Mouse (Mus musculus): Measurements from ENCODE around the gene Nat10. TPM values are rescaled to one million over a fixed set of nuclear protein-coding genes. Genes with fewer than 3 reads are reported as not detected.
A peak's percentile ranks its signal among the peaks of the same experiment; 100 is the strongest.

The Nat10 gene
- total RNA-seq, 2 experiments from 2014 or later: 15.8 to 18.3 TPM

GRCm38 (mm10) chr2:103684431-103684830 lies 76.6 kb downstream of the Nat10 start:
- no peak for TF ChIP-seq CTCF (IDR thresholded peaks at IDR 0.05)
- intact Hi-C loops (cut with DNase I): no loop called here
- H3K4me3 ChIP-seq: no peak overlapping the region
- H3K27ac ChIP-seq: no peak overlapping the region
- DNase-seq: peak; percentile 7

- no peak for TF ChIP-seq CTCF (IDR thresholded peaks at IDR 0.05)
- DNase-seq: peak; percentile 16
- intact Hi-C loops (cut with DNase I): no loop called here
- H3K27ac ChIP-seq: no peak overlapping the region
- no peak overlapping the region for H3K4me3 ChIP-seq
These were observed 78.1 kb downstream of the Nat10 start for GRCm38 (mm10) chr2:103682927-103683442.

DNA sequence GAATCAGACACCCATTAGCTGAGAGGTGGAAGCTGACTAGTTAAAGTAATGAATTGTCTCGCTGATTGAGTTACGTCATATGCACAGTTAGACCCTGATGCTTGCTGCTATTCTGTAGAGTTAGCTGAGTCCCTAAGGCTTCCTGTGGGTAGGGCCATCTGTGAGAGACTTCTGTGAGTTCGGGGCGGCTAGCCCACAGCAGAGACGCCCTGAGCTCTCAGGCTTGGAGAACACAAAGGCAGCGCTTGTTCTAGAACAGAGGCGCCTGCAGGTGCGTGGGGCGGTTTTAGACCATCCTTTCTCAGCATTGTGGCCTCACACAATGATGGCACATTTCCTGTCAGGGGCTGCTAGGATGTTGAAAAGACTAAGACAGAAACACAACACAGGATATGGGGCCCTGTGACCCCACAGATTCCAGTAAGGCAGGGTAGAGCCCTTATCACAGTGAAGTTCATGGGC lies 78.8 kb downstream of the Nat10 start:
- TF ChIP-seq CTCF (IDR thresholded peaks at IDR 0.05): no peak
- intact Hi-C loops (cut with DNase I): no loop called here
- Histone ChIP-seq H3K4me3 (no peak overlapping the region), H3K27ac (no peak overlapping the region)
- peak; percentile 7 for DNase-seq

DNA sequence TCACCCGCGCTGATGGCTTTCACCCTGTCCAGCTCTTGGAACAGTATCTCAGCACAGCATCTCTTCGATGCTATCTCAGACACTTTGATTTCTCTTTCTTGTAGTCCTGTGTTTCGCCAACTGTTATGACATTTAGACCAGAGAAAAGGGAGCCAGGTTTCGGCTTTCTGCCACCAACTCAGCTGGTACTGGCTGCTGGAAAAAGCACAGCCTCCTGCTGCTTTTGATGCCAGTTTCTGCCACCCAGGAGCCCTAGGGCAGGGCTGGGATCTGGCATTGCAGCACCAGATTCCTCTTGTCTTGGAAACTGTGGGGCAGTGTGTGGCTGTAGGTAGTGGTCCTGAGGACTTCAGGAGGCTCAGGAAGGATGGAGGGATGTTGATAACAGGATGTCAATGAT lies 79.9 kb downstream of the Nat10 start:
- intact Hi-C loops (cut with DNase I): no loop called here
- no peak overlapping the region for H3K4me3 ChIP-seq
- no peak for TF ChIP-seq CTCF (IDR thresholded peaks at IDR 0.05)
- peak; percentile 70 for DNase-seq
- H3K27ac ChIP-seq: no peak overlapping the region

- peak; percentile 3 for DNase-seq
- H3K27ac ChIP-seq: no peak overlapping the region
- no peak for TF ChIP-seq CTCF (IDR thresholded peaks at IDR 0.05)
- intact Hi-C loops (cut with DNase I): no loop called here
- H3K4me3 ChIP-seq: no peak overlapping the region
These were observed 80.5 kb downstream of the Nat10 start for GRCm38 (mm10) chr2:103680364-103681110.

- DNase-seq: peak; percentile 10
- H3K27ac ChIP-seq: no peak overlapping the region
- no peak for TF ChIP-seq CTCF (IDR thresholded peaks at IDR 0.05)
- no peak overlapping the region for H3K4me3 ChIP-seq
- intact Hi-C loops (cut with DNase I): no loop called here
These were observed 82.6 kb downstream of the Nat10 start for GRCm38 (mm10) chr2:103678433-103678832.

DNA sequence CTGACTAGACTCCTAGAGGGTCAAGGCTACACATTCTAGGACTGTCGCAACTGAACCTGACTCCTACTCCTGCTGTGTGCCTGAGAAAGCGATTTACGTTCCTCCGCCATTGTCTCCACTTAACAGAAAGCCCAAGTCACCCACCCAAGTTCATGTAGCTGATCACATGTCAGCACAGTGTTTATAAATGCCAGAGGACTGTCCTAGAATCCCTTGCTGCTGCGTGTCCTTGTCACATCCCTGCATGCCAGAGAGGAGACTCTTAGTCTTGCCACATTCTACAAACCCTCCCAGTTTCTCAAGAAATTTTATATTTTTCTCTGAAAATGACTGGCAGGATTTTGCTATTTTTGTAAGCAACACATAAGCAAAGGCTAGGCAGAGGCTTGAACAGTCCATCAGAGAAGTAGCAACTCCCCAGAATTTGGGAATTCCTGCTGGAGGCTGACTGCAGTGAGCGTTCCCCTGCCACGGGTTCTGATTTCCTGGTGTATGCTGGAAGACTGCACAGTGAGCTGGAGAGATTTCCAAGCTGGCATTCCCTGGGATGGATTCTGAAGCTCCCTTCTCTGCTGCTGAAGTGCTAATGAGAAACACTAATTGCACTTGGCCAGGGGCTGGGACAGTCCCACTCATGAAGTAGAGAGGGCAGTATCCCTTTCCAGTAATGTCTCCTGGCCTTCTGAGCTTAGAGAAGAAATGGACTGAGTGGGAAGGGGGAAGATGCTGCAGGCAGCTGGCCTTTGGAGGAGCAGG lies 83.3 kb downstream of the Nat10 start:
- peak; percentile 5 for DNase-seq
- intact Hi-C loops (cut with DNase I): no loop called here
- Histone ChIP-seq H3K4me3 (no peak overlapping the region), H3K27ac (no peak overlapping the region)
- TF ChIP-seq CTCF (IDR thresholded peaks at IDR 0.05): no peak

DNA sequence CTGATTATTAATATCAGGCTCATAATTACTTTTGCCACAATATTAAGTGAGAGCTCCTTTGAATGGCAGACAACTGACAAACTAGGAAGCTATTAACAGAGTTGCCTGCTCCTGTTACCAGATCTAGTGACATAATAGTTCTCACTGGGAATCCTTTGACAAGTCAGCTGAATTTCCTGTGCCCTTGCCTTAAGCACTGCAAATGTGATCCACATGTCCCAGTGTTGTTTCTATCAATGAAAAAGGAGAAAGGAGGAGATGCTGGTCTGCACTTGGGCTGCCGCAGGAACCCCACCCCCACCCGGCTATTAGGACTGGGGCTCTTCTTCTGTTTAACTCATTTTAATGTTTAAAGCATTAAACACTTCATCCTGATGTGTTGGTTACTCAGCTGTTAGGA lies 84.3 kb downstream of the Nat10 start:
- intact Hi-C loops (cut with DNase I): no loop called here
- DNase-seq: no peak
- TF ChIP-seq CTCF (IDR thresholded peaks at IDR 0.05): no peak

DNA sequence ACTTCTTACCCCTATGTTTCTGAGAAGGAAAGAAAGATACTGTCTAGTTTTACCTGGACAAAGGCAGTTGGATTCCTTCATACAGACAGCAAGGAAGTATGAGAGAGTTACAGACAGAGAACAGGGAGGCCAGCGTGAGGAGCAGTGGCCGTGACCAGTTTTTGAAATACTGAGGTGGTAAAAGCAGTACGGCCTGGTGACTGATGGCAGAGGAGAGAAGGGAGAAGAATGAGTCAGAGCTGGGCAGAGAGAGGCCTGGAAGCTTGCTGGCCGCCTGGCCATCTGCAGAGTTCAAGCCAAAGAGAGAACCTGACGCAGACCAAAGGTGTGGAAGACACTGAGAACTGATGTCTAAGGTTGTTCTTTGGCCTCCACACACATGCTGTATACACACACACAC lies 85.7 kb downstream of the Nat10 start:
- no peak for TF ChIP-seq CTCF (IDR thresholded peaks at IDR 0.05)
- intact Hi-C loops (cut with DNase I): no loop called here
- no peak overlapping the region for H3K27ac ChIP-seq

More for the DNA sequence above, 84.3 kb downstream of the Nat10 start:
- Histone ChIP-seq H3K4me3 (no peak overlapping the region), H3K27ac (no peak overlapping the region)

DNA sequence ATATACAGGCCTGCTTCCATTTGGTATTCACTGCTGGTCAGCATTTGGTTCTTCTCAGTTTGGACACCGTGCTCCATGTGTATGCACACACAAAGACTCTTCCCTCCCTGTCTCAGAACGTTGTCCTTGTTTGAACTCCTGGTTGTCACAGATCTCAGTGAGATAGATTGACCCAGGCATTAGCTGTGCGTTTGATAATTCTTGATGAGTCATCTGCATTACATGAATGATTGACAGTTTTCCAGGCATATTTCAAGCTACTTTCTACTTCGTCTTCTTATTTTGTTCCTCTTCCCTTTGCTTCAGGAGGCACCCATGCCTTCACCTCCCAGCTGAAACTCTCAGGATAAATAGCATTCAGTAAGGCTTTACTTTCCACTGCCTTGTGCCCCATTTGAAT lies 87.5 kb downstream of the Nat10 start:
- TF ChIP-seq CTCF (IDR thresholded peaks at IDR 0.05): no peak
- intact Hi-C loops (cut with DNase I): no loop called here

More for the DNA sequence above, 85.7 kb downstream of the Nat10 start:
- no peak for DNase-seq
- H3K4me3 ChIP-seq: no peak overlapping the region

DNA sequence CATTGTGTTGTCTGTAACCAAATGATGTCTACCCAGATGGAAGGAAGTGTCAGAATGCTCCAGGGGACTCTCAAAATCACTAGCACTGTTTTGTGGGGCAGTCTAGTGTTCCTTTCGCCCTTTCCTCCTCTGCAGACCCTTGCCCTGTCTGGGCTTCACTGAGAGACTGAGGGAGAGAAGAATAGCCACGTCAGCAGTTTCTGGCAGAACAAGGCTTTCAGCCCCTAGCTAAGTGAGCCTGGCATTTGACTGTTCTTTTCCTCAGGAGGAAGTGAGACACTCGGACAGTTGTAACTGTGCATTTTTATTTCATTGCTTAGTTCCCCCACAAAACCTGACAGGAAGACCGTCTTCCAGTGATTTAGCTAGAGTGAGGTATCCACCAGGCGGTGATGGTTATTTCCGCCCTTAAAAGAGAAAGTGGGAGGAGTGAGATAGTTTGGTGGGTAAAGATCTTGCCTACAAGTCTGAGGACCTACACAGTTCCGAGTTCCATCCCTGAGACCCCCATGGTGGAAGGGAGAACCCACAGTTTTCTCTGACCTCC lies 88.4 kb downstream of the Nat10 start:
- intact Hi-C loops (cut with DNase I): no loop called here
- Histone ChIP-seq H3K27ac (no peak overlapping the region), H3K4me3 (no peak overlapping the region)
- DNase-seq: no peak
- no peak for TF ChIP-seq CTCF (IDR thresholded peaks at IDR 0.05)

More for the DNA sequence above, 87.5 kb downstream of the Nat10 start:
- no peak overlapping the region for H3K27ac ChIP-seq
- H3K4me3 ChIP-seq: no peak overlapping the region
- peak; percentile 5 for DNase-seq

Other genes starting within 250 kb of the Nat10 start
- 10 to 100 TPM in 1 of 2 experiments, 1 to 10 TPM in 1; 8.3 to 13.2 TPM for gene Abtb2, start 195.0 kb downstream of the Nat10 start, total RNA-seq (2021)
- gene Caprin1, start 36.4 kb upstream of the Nat10 start, total RNA-seq (2021): 100 to 1,000 TPM in 1 of 2 experiments, 10 to 100 TPM in 1; 87.3 to 112 TPM
- 1 to 10 TPM; 4.1 to 7.0 TPM for gene Lmo2, start 196.7 kb upstream of the Nat10 start, total RNA-seq (2021)